Mouse (Mus musculus) myocyte (in vitro differentiated cells): ENCODE results near the gene Cmya5. TPM values are rescaled to one million over a fixed set of nuclear protein-coding genes. Genes with fewer than 3 reads are reported as not detected.
"Not testable (repeated sequence)": the region's sequence is repeated elsewhere in the genome, so short reads cannot be mapped to it uniquely, and the experiment has no call there.

ENCODE experiments used
- H3K27me3 ChIP-seq: one replicate; pipeline ENCODE4 v1.6.1; 2011; ENCODE audit not compliant: control insufficient read depth, insufficient read depth, insufficient read length
- H3K36me3 ChIP-seq: one replicate; pipeline ENCODE4 v1.6.1; 2011; ENCODE audit not compliant: control insufficient read depth, insufficient read depth
- H3K4me2 ChIP-seq: one replicate; pipeline ENCODE4 v1.6.1; 2011; ENCODE audit warnings: low read depth, control low read depth
- H3K4me3 ChIP-seq: one replicate; pipeline ENCODE4 v1.5.1; 2011; ENCODE audit warnings: mild to moderate bottlenecking, control low read depth, moderate library complexity
- H3K79me2 ChIP-seq: one replicate; pipeline ENCODE4 v1.6.1; 2011; ENCODE audit not compliant: control insufficient read depth, insufficient read depth
- H3ac ChIP-seq: one replicate; pipeline ENCODE4 v1.6.1; 2011; ENCODE audit not compliant: control insufficient read depth, insufficient read length
- CEBPB ChIP-seq: IDR thresholded peaks from 2 replicates; pipeline ENCODE4 v1.6.1; 2011; ENCODE audit warnings: mild to moderate bottlenecking, moderate library complexity; ENCODE audit not compliant: poor library complexity, insufficient read depth, severe bottlenecking
- E2F4 ChIP-seq: IDR thresholded peaks from one replicate; pipeline ENCODE4 v1.6.1; 2011; ENCODE audit warnings: mild to moderate bottlenecking, control low read depth, moderate library complexity; ENCODE audit not compliant: insufficient read depth
- MAX ChIP-seq: IDR thresholded peaks from one replicate; pipeline ENCODE4 v1.6.1; 2011; ENCODE audit warnings: low read depth, mild to moderate bottlenecking, control low read depth
- MYOD1 ChIP-seq, 3 experiments: IDR thresholded peaks; one replicate each; pipeline ENCODE4 v1.6.1; 2011; ENCODE audit warnings: control low read depth in 2 of 3, low read depth in 2 of 3, mild to moderate bottlenecking in 2 of 3, moderate library complexity in 1 of 3; ENCODE audit not compliant: insufficient read length in 2 of 3, control insufficient read depth in 1 of 3
- MYOG ChIP-seq, 3 experiments: IDR thresholded peaks; one replicate each; pipeline ENCODE4 v1.6.1; 2011; ENCODE audit warnings: control low read depth in 2 of 3, low read depth in 2 of 3, mild to moderate bottlenecking in 2 of 3; ENCODE audit not compliant: insufficient read length in 2 of 3, control insufficient read depth in 1 of 3, insufficient read depth in 1 of 3
- POLR2A ChIP-seq: IDR thresholded peaks from one replicate; pipeline ENCODE4 v1.6.1; 2011; ENCODE audit warnings: low read depth, mild to moderate bottlenecking, control low read depth, moderate library complexity; ENCODE audit not compliant: insufficient read length
- POLR2AphosphoS2 ChIP-seq: IDR thresholded peaks from one replicate; pipeline ENCODE4 v1.6.1; 2011; ENCODE audit warnings: low read depth, control low read depth; ENCODE audit not compliant: insufficient read length
- REST ChIP-seq: IDR thresholded peaks from one replicate; pipeline ENCODE4 v1.6.1; 2011; ENCODE audit warnings: mild to moderate bottlenecking, control low read depth, moderate library complexity; ENCODE audit not compliant: insufficient read depth, insufficient read length
- SRF ChIP-seq: IDR thresholded peaks from one replicate; pipeline ENCODE4 v1.6.1; 2011; ENCODE audit warnings: low read depth; ENCODE audit not compliant: control insufficient read depth, insufficient read length
- TCF12 ChIP-seq: IDR thresholded peaks from one replicate; pipeline ENCODE4 v1.6.1; 2011; ENCODE audit warnings: mild to moderate bottlenecking, control low read depth; ENCODE audit not compliant: poor library complexity, insufficient read depth, severe bottlenecking
- TCF3 ChIP-seq: IDR thresholded peaks from one replicate; pipeline ENCODE4 v1.6.1; 2011; ENCODE audit warnings: low read depth, control low read depth; ENCODE audit not compliant: insufficient read length
- USF1 ChIP-seq: IDR thresholded peaks from one replicate; pipeline ENCODE4 v1.6.1; 2011; ENCODE audit warnings: low read depth, mild to moderate bottlenecking, control low read depth, moderate library complexity
- polyA plus RNA-seq: library from polyadenylated mRNA; unstranded; fragments of >200 nt; fragmentation: generic; extraction: Trizol; gene quantifications from one replicate; pipeline ENCODE4 v1.2.1, GENCODE M21; 2012; ENCODE audit warnings: missing spikeins

The Cmya5 gene
- polyA plus RNA-seq, 1 experiment = 0.04 TPM

DNA sequence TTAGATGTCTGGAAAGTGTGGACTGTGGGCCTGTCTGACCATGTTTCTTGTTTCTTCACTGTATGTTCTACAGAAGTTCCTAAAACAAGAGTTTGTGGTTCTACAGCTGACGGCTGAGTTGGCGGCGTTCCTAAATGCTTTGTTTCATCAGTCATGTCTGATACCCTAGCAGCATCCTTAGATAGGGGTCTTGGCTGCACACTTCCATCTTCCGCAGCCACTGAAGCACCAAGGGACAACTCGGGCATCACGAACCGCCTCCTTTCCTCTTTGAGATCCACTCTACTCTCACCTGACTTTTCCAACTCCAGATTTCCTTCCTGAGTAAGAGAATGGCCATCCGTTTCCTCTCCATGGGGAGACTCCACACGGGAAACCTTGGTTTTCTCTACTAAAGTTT, 53.3 kb downstream of the Cmya5 start:
- Histone ChIP-seq H3K4me3 (no peak overlapping the region), H3K36me3 (no peaks in the 10 kb centered on the region), H3K27me3 (no peaks in the 10 kb centered on the region), H3ac (no peak overlapping the region), H3K79me2 (no peaks in the 10 kb centered on the region), H3K4me2 (no peak overlapping the region)
- TF ChIP-seq REST = no peak
- TF ChIP-seq POLR2AphosphoS2 = no peak
- TF ChIP-seq MYOG (IDR thresholded peaks at IDR 0.05; ENCODE audit: control insufficient read depth in 1 of 3, insufficient read depth in 1 of 3, insufficient read length in 2 of 3, low read depth in 2 of 3) = no peak
- no peak for TF ChIP-seq POLR2A
- no peak for TF ChIP-seq CEBPB
- TF ChIP-seq SRF = no peak
- TF ChIP-seq E2F4 = no peak
- TF ChIP-seq TCF12 = no peak

DNA sequence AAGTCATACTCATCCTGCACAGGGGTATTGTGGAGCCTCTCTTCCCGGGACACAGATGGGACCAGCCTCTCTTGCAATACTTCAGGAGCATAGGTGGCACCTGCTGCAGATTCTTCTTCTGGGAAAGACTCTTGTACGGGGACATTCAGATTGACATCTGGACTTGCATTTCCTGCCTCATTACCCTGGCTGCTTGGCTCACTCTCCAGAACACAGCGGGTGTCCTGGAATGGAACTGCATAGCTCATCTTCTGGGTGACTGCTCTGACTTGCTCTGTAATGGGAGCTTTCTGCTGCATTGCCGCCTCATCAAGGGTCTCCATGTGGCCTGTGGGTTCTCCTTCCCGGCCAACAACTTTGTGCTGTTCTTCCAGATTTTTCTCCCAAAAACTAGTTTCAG, 55.0 kb downstream of the Cmya5 start:
- TF ChIP-seq TCF12 (no peak), E2F4 (no peak), CEBPB (no peak), MYOD1 (IDR thresholded peaks at IDR 0.05; ENCODE audit: control insufficient read depth in 1 of 3, insufficient read length in 2 of 3, low read depth in 2 of 3) (no peak), USF1 (no peak), TCF3 (no peak)
- H3ac ChIP-seq = no peak overlapping the region
- H3K79me2 ChIP-seq = no peaks in the 10 kb centered on the region
- H3K36me3 ChIP-seq = no peaks in the 10 kb centered on the region
- H3K4me2 ChIP-seq = no peak overlapping the region
- no peaks in the 10 kb centered on the region for H3K27me3 ChIP-seq
- no peak overlapping the region for H3K4me3 ChIP-seq

DNA sequence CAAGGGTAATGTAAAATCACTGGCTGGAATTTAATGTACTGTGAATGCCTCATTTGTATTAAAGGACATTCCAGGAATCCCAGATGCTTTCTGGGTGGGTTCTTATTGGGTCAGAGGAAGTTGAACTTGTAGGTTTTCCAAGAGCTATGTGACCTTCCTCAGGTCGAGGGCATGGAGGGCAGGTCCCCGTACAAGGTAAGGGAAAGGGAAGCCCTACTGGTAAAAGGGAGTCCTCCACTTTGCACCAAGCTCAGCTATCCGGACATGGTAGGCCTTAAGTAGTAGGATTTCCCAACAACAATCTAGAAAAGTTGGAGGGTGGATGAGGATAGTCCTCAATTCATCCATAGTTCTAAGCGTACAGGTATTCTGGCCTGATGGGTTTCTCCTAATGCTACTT, 58.8 kb downstream of the Cmya5 start:
- TF ChIP-seq SRF (no peak), POLR2AphosphoS2 (no peak), TCF12 (no peak), E2F4 (no peak)
- H3K36me3 ChIP-seq = no peaks in the 10 kb centered on the region
- no peak overlapping the region for H3K4me3 ChIP-seq
- no peak overlapping the region for H3ac ChIP-seq
- no peaks in the 10 kb centered on the region for H3K79me2 ChIP-seq
- H3K27me3 ChIP-seq = no peaks in the 10 kb centered on the region
- no peak overlapping the region for H3K4me2 ChIP-seq

DNA sequence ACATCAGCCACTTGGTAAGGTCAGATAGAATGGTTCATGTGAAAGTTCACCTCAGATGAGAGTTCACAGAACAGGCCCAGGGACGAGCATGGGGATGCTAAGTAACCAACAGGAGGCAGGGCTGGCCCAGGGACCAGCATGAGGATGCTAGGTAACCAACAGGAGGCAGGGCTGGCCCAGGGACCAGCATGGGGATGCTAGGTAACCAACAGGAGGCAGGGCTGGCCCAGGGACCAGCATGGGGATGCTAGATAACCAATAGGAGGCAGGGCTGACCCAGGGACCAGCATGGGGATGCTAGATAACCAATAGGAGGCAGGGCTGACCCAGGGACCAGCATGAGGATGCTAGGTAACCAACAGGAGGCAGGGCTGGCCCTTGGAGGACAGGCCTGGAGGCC, 62.2 kb downstream of the Cmya5 start:
- not testable (repeated sequence) for H3ac ChIP-seq, H3K79me2 ChIP-seq, H3K4me3 ChIP-seq, H3K36me3 ChIP-seq, H3K4me2 ChIP-seq, H3K27me3 ChIP-seq

DNA sequence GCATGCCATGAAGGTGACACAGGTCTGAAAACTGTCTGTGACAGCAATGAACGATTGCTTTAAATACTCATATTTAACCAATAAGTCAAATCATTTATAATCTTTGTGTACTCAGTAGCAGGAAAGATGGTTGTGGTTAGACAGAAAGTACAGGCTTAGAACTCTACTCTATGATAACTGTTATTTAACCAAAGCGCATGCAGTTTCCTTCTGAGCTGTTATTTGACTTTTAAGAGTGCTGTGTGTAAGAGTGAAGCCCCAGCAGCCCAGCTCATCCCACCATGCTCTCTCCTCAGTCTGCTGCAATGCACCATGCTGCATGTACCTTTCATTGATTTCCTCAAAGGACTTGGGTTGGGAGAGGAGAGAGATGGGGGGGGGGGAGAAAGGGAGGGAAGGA, 63.7 kb downstream of the Cmya5 start:
- Histone ChIP-seq H3K27me3 (no peaks in the 10 kb centered on the region), H3K4me2 (no peak overlapping the region), H3ac (no peak overlapping the region), H3K4me3 (no peak overlapping the region), H3K36me3 (no peaks in the 10 kb centered on the region), H3K79me2 (no peaks in the 10 kb centered on the region)
- no peak for TF ChIP-seq MYOD1 (IDR thresholded peaks at IDR 0.05; ENCODE audit: control insufficient read depth in 1 of 3, insufficient read length in 2 of 3, low read depth in 2 of 3)
- TF ChIP-seq SRF = no peak
- no peak for TF ChIP-seq USF1
- TF ChIP-seq E2F4 = no peak
- no peak for TF ChIP-seq MAX
- no peak for TF ChIP-seq CEBPB
- no peak for TF ChIP-seq REST
- TF ChIP-seq TCF12 = no peak
- no peak for TF ChIP-seq POLR2A
- no peak for TF ChIP-seq POLR2AphosphoS2
- no peak for TF ChIP-seq TCF3
- TF ChIP-seq MYOG (IDR thresholded peaks at IDR 0.05; ENCODE audit: control insufficient read depth in 1 of 3, insufficient read depth in 1 of 3, insufficient read length in 2 of 3, low read depth in 2 of 3) = no peak

DNA sequence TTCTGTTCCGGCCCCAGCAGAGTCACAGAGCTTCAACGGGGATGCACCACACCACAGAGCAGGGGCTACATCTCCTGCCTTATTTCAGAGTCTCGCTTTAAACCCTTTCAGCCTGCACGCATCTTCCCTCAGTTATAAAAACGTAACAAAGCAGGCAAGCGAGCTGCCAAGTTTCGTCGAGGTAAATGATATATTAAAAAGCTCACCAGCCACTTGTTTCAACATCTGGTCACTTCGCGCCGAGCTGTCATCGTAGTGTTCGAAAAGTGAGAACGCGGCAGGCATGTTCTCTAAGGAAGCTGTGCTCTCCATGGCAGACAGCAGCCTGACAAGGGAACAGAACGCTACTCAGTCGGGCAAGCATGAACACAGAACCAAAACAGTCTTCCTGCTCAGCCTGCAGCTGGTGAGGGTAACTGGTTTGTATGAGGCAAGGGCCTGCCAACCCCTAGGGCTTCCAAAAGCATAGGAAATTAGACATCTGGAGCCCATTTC, 70.3 kb downstream of the Cmya5 start:
- no peaks in the 10 kb centered on the region for H3K36me3 ChIP-seq
- TF ChIP-seq MYOG (IDR thresholded peaks at IDR 0.05; ENCODE audit: control insufficient read depth in 1 of 3, insufficient read depth in 1 of 3, insufficient read length in 2 of 3, low read depth in 2 of 3) = no peak
- TF ChIP-seq REST = no peak
- no peak for TF ChIP-seq SRF
- TF ChIP-seq CEBPB = no peak
- TF ChIP-seq E2F4 = no peak
- TF ChIP-seq TCF3 = no peak
- no peak for TF ChIP-seq POLR2A
- TF ChIP-seq TCF12 = no peak
- no peak overlapping the region for H3K4me3 ChIP-seq
- H3K4me2 ChIP-seq = no peak overlapping the region
- H3K27me3 ChIP-seq = no peaks in the 10 kb centered on the region
- H3ac ChIP-seq = no peak overlapping the region
- H3K79me2 ChIP-seq = no peaks in the 10 kb centered on the region
